Mouse (Mus musculus) T-helper 17 cell (primary cell): ENCODE measurements around the gene Arsg.

Experiments used
- in situ Hi-C, 2 experiments: fragments of 300-600 bp; cut with MboI, MseI; formaldehyde crosslinking; loops; 1 replicate in 1 of 2; 2 replicates in 1 of 2; pipeline ENCODE4 v1.15.1; 2025; ENCODE audit warnings: high pct_unique_total_duplicates in 2 of 2

Gene Arsg

GRCm38 (mm10) chr11:109473171-109474085 is at the start of gene Arsg, which contains the start of gene Slc16a6:
Gene Arsg (plus strand): TSS chr11:109473374.
Gene Slc16a6 (minus strand): TSS chr11:109473598.
- in situ Hi-C loops = loop anchor here in 1 of 2 experiments (10.0 kb wide), 1 partner anchor 861 kb away; the partner anchor contains the start of gene Abca5

GRCm38 (mm10) chr11:109425392-109426271 is 47.5 kb upstream of the Arsg start, which contains the start of gene Amz2:
Gene Amz2 (plus strand): TSS chr11:109425946.
- in situ Hi-C loops = loop anchor here (5.0 kb wide), 2 partner anchors 68 to 513 kb away; no protein-coding TSS in a partner anchor

- in situ Hi-C loops = loop anchor here (5.0 kb wide), 2 partner anchors 69 to 514 kb away; no protein-coding TSS in a partner anchor
These were observed 46.9 kb upstream of the Arsg start for GRCm38 (mm10) chr11:109426272-109426586.

GRCm38 (mm10) chr11:109427353-109427752 is 45.8 kb upstream of the Arsg start:
- in situ Hi-C loops = loop anchor here (5.0 kb wide), 2 partner anchors 70 to 515 kb away; no protein-coding TSS in a partner anchor

GRCm38 (mm10) chr11:109434233-109434798 is 38.9 kb upstream of the Arsg start:
- in situ Hi-C loops = no loop called here

GRCm38 (mm10) chr11:109436889-109437288 is 36.3 kb upstream of the Arsg start:
- in situ Hi-C loops = loop anchor here in 1 of 2 experiments (5.0 kb wide), 1 partner anchor 105 kb away; no protein-coding TSS in a partner anchor

- in situ Hi-C loops = loop anchor here in 1 of 2 experiments (5.0 kb wide), 1 partner anchor 107 kb away; no protein-coding TSS in a partner anchor
These were observed 34.0 kb upstream of the Arsg start for GRCm38 (mm10) chr11:109439209-109439608.

GRCm38 (mm10) chr11:109439829-109440340 is 33.3 kb upstream of the Arsg start:
- in situ Hi-C loops = loop anchor here (5.0 to 10.0 kb wide), 4 partner anchors 108 to 193 kb away; no protein-coding TSS in a partner anchor

- in situ Hi-C loops = loop anchor here (5.0 to 10.0 kb wide), 3 partner anchors 116 to 193 kb away; no protein-coding TSS in a partner anchor
These were observed 32.5 kb upstream of the Arsg start for GRCm38 (mm10) chr11:109440641-109441040.

GRCm38 (mm10) chr11:109441119-109441518 is 32.1 kb upstream of the Arsg start:
- in situ Hi-C loops = loop anchor here (5.0 to 10.0 kb wide), 3 partner anchors 116 to 194 kb away; no protein-coding TSS in a partner anchor

- in situ Hi-C loops = loop anchor here (5.0 to 10.0 kb wide), 3 partner anchors 117 to 195 kb away; no protein-coding TSS in a partner anchor
These were observed 30.9 kb upstream of the Arsg start for GRCm38 (mm10) chr11:109442166-109442730.

GRCm38 (mm10) chr11:109443468-109444263 is 29.5 kb upstream of the Arsg start:
- in situ Hi-C loops = loop anchor here (5.0 to 10.0 kb wide), 3 partner anchors 119 to 196 kb away; no protein-coding TSS in a partner anchor

- in situ Hi-C loops = loop anchor here (5.0 to 10.0 kb wide), 3 partner anchors 120 to 197 kb away; no protein-coding TSS in a partner anchor
These were observed 28.6 kb upstream of the Arsg start for GRCm38 (mm10) chr11:109444600-109444999.

- in situ Hi-C loops = loop anchor here (5.0 to 10.0 kb wide), 5 partner anchors 121 to 417 kb away; no protein-coding TSS in a partner anchor
These were observed 27.6 kb upstream of the Arsg start for GRCm38 (mm10) chr11:109445438-109446035.

GRCm38 (mm10) chr11:109451169-109451568 is 22.0 kb upstream of the Arsg start:
- in situ Hi-C loops = no loop called here

GRCm38 (mm10) chr11:109456261-109456660 is 16.9 kb upstream of the Arsg start:
- in situ Hi-C loops = no loop called here

- in situ Hi-C loops = no loop called here
These were observed 15.0 kb upstream of the Arsg start for GRCm38 (mm10) chr11:109458165-109458564.

GRCm38 (mm10) chr11:109460586-109460985 is 12.6 kb upstream of the Arsg start:
- in situ Hi-C loops = no loop called here

- in situ Hi-C loops = no loop called here
These were observed 8.1 kb upstream of the Arsg start for GRCm38 (mm10) chr11:109465068-109465467.
